Mouse (Mus musculus): Measurements from ENCODE around the gene Ppm1a.

GRCm38 (mm10) chr12:72719046-72719445, 38.2 kb upstream of the Ppm1a start:
- no peak for TF ChIP-seq CTCF (IDR thresholded peaks at IDR 0.05; ENCODE audit: borderline replicate concordance, insufficient read depth, low read length)
- TF ChIP-seq POLR2A (IDR thresholded peaks at IDR 0.05; ENCODE audit: low read depth, low read length): no peak

All from embryonic fibroblast, embryonic 13.5 days (primary cell).